Mouse (Mus musculus) megakaryocyte-erythroid progenitor cell, adult 5-6 weeks (primary cell): ENCODE results near the gene Olfr292. TPM values are rescaled to one million over a fixed set of nuclear protein-coding genes. Genes with fewer than 3 reads are reported as not detected.

Experiments
- ATAC-seq: replicated peaks from 2 replicates; pipeline ENCODE4 v1.8.0; 2016; ENCODE audit warnings: mild to moderate bottlenecking, inconsistent platforms; ENCODE audit not compliant: severe bottlenecking, poor library complexity, low FRiP score, low TSS enrichment
- total RNA-seq, 2 experiments: library from RNA; stranded (forward) in 1 of 2; stranded (reverse) in 1 of 2; fragments of 200-1000, 215-1000 nt in 1 of 2; fragments of >200 nt in 1 of 2; fragmentation: Nextera tagmentation in 1 of 2; gene quantifications; 2 replicates each; pipeline ENCODE4 v1.2.3; 2014 to 2017

Gene Olfr292
- not detected in 2 replicates for total RNA-seq (2014; fragmentation: Nextera tagmentation)
- total RNA-seq (2017): not detected in 2 replicates

GRCm38 (mm10) chr7:86688030-86688429 lies at the start of gene Olfr292:
Gene Olfr292, plus strand, starts transcription at chr7:86688330.
- ATAC-seq: no peak

- ATAC-seq: no peak
Observed at GRCm38 (mm10) chr7:86648761-86649160, 39.4 kb upstream of the Olfr292 start, which contains the start of gene Olfr293. Gene Olfr293, plus strand, starts transcription at chr7:86649061.

GRCm38 (mm10) chr7:86725013-86725412 lies 36.9 kb downstream of the Olfr292 start:
- ATAC-seq: no peak

Other genes with a start within 250 kb of the Olfr292 start
- gene Olfr299, start 228.4 kb upstream of the Olfr292 start, total RNA-seq (2014; fragmentation: Nextera tagmentation): not detected in 2 replicates
- gene Olfr299, start 228.4 kb upstream of the Olfr292 start, total RNA-seq (2017): not detected in 2 replicates
- gene Olfr298, start 195.8 kb upstream of the Olfr292 start, total RNA-seq (2014; fragmentation: Nextera tagmentation): not detected in 2 replicates
- not detected in 2 replicates for gene Olfr298, start 195.8 kb upstream of the Olfr292 start, total RNA-seq (2017)
- gene Olfr297, start 168.4 kb upstream of the Olfr292 start, total RNA-seq (2014; fragmentation: Nextera tagmentation): not detected in 2 replicates
- gene Olfr297, start 168.4 kb upstream of the Olfr292 start, total RNA-seq (2017): not detected in 2 replicates
- not detected in 2 replicates for gene Olfr295, start 104.5 kb upstream of the Olfr292 start, total RNA-seq (2014; fragmentation: Nextera tagmentation)
- not detected in 2 replicates for gene Olfr295, start 104.5 kb upstream of the Olfr292 start, total RNA-seq (2017)
- not detected in 2 replicates for gene Olfr294, start 71.7 kb upstream of the Olfr292 start, total RNA-seq (2014; fragmentation: Nextera tagmentation)
- not detected in 2 replicates for gene Olfr294, start 71.7 kb upstream of the Olfr292 start, total RNA-seq (2017)
- gene Olfr293, start 39.3 kb upstream of the Olfr292 start, total RNA-seq (2014; fragmentation: Nextera tagmentation): not detected in 2 replicates
- not detected in 2 replicates for gene Olfr293, start 39.3 kb upstream of the Olfr292 start, total RNA-seq (2017)
- not detected in 2 replicates for gene Folh1, start 87.6 kb downstream of the Olfr292 start, total RNA-seq (2014; fragmentation: Nextera tagmentation)
- gene Folh1, start 87.6 kb downstream of the Olfr292 start, total RNA-seq (2017): not detected in 2 replicates
- not detected in 2 replicates for gene Vmn2r77, start 106.7 kb downstream of the Olfr292 start, total RNA-seq (2014; fragmentation: Nextera tagmentation)
- not detected in 2 replicates for gene Vmn2r77, start 106.7 kb downstream of the Olfr292 start, total RNA-seq (2017)
- not detected in 2 replicates for gene Vmn2r78, start 226.8 kb downstream of the Olfr292 start, total RNA-seq (2014; fragmentation: Nextera tagmentation)
- not detected in 2 replicates for gene Vmn2r78, start 226.8 kb downstream of the Olfr292 start, total RNA-seq (2017)